26 mouse cellular contexts compared by ENCODE assay signal in genomic region chr4:117110249-117110648, GRCm38 (mm10). TPM values are rescaled to one million over a fixed set of nuclear protein-coding genes. Genes with fewer than 3 reads are reported as not detected.
"Had no signal": no experiment of that assay in that cellular context is flagged by ENCODE, and none has a peak within 500 bp of the region (broad histone marks: within the 10 kb centered on the region; RNA-seq: fewer than 3 reads in every experiment).

No protein-coding gene starts in this region.

- H3K27ac ChIP-seq: kidney, embryonic 15.5 days; left cerebral cortex, adult 2 months; liver, embryonic 13.5 days; midbrain, embryonic 12.5 days; neural tube, embryonic 13.5 days; stomach, embryonic 15.5 days had no signal

- H3K27me3 ChIP-seq: kidney, embryonic 15.5 days; liver, embryonic 13.5 days; midbrain, embryonic 12.5 days; neural tube, embryonic 13.5 days; stomach, embryonic 15.5 days had no signal

- H3K4me2 ChIP-seq: kidney, embryonic 15.5 days; liver, embryonic 13.5 days; midbrain, embryonic 12.5 days; neural tube, embryonic 13.5 days; stomach, embryonic 15.5 days had no signal

- DNase-seq: kidney, adult 11 months; kidney, adult 8-10 months; kidney, postnatal 10 days; kidney, postnatal 36 days; layer of hippocampus, postnatal 36 days; liver, embryonic 13.5 days; lung, adult 2 months; lung, postnatal 14 days; lung, postnatal 4 days; retina, postnatal 1 day; right cerebral cortex, postnatal 25 days had no signal

- H3K9ac ChIP-seq: kidney, embryonic 15.5 days; liver, embryonic 13.5 days; midbrain, embryonic 12.5 days; neural tube, embryonic 13.5 days; stomach, embryonic 15.5 days had no signal

- H3K9me3 ChIP-seq: kidney, embryonic 15.5 days; liver, embryonic 13.5 days; midbrain, embryonic 12.5 days; neural tube, embryonic 13.5 days; stomach, embryonic 15.5 days had no signal

- H3K4me1 ChIP-seq: liver, embryonic 13.5 days; midbrain, embryonic 12.5 days; neural tube, embryonic 13.5 days; stomach, embryonic 15.5 days had no signal

- H3K4me3 ChIP-seq: kidney, embryonic 15.5 days; left cerebral cortex, adult 2 months; liver, embryonic 13.5 days; midbrain, embryonic 12.5 days; myocyte; neural tube, embryonic 13.5 days; stomach, embryonic 15.5 days had no signal

- H3K36me3 ChIP-seq: liver, embryonic 13.5 days had no signal

- ATAC-seq: midbrain, embryonic 16.5 days had no signal

RNA-seq across cellular contexts. Expression of gene Ptch2, which starts 14.4 kb away (rescaled TPM):
- total RNA-seq: megakaryocyte-erythroid progenitor cell, adult 5-6 weeks; monocyte, adult 5-6 weeks had no signal

RNA-seq across cellular contexts. Expression of gene Tctex1d4, which starts 16.3 kb away (rescaled TPM):
- total RNA-seq: layer of hippocampus, postnatal 36 days; left cerebral cortex, adult 2 months; left cerebral cortex, postnatal 14 days; liver, adult 2 months; megakaryocyte progenitor cell, adult 5-6 weeks; megakaryocyte-erythroid progenitor cell, adult 5-6 weeks; monocyte, adult 5-6 weeks; neutrophil, adult 5-6 weeks had no signal
- polyA plus RNA-seq: intestine, embryonic 14.5 days; kidney, embryonic 15.5 days; limb, embryonic 11.5 days; liver, embryonic 13.5 days; midbrain, embryonic 12.5 days; neural tube, embryonic 13.5 days had no signal
